Mouse (Mus musculus): ENCODE data around the gene Ndufc2. TPM values are rescaled to one million over a fixed set of nuclear protein-coding genes. Genes with fewer than 3 reads are reported as not detected.

The Ndufc2 gene
- polyA plus RNA-seq, 1 experiment from 2014 or later = 386 TPM

DNA sequence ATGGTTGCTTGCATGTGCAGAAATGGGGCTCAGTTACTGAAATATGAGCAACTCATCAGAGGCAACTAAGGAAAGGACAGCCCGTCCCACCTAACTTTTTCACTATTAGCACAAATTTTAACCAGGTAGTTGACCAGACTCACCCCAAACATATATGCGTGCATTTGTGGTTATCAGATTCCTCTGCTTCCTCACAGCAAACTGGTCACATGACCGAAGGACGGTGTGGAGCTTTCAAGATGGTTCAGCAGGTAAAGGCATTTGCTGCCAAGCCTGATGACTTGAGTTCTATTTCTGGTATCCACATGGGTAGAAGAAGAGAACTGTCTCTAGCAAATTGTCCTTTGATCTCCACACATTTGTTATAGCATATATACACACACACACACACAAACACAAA, 41.5 kb upstream of the Ndufc2 start:
- Histone ChIP-seq H3K27me3 (replicated peaks; ENCODE audit: control insufficient read depth, insufficient read depth, low read length) (no peaks in the 10 kb centered on the region), H3K27ac (ENCODE audit: low read depth) (no peak overlapping the region), H3K9ac (ENCODE audit: low read length) (no peak overlapping the region), H3K36me3 (ENCODE audit: control insufficient read depth, insufficient read depth, low read length) (no peaks in the 10 kb centered on the region), H3K4me1 (replicated peaks; ENCODE audit: control insufficient read depth, insufficient read depth, low read length) (peaks cover 6% of the 10 kb centered on the region; the same call in 1 of the 2 replicates), H3K4me3 (ENCODE audit: low read depth, low read length) (no peak overlapping the region), H3K9me3 (ENCODE audit: control insufficient read depth, low read length) (no peaks in the 10 kb centered on the region), H3K4me2 (ENCODE audit: low read length) (no peak overlapping the region)
- 87% methylated on average over 4 of the region's 4 CpGs for WGBS
- no peak for DNase-seq (ENCODE audit: low spot score)
- ATAC-seq (replicated peaks; ENCODE audit: low FRiP score, low TSS enrichment, low read depth) = no peak

DNA sequence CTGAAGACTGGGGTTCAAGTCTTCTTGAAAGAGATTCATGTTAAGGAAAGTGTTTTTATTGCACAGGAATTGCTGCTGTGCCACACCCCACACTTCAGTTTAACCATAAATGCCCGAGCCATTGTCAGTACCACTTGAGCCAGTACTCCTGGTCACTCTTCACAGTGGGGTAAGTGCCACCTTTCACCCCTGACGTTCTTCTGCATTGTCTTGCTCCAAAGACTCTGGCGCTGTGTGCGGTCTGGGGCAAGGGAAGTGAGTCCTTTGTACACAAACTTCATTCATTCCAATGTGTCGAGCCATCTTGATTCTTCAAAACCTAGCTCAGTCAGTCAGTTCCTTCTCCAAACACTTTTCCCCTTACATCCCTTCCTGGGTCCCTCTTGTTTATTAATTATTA, 39.6 kb upstream of the Ndufc2 start:
- Histone ChIP-seq H3K4me1 (replicated peaks; ENCODE audit: control insufficient read depth, insufficient read depth, low read length) (peaks cover 5% of the 10 kb centered on the region; the same call in 1 of the 2 replicates), H3K36me3 (ENCODE audit: control insufficient read depth, insufficient read depth, low read length) (no peaks in the 10 kb centered on the region), H3K4me3 (ENCODE audit: low read depth, low read length) (no peak overlapping the region), H3K9me3 (ENCODE audit: control insufficient read depth, low read length) (no peaks in the 10 kb centered on the region), H3K27ac (ENCODE audit: low read depth) (no peak overlapping the region), H3K27me3 (replicated peaks; ENCODE audit: control insufficient read depth, insufficient read depth, low read length) (no peaks in the 10 kb centered on the region), H3K4me2 (ENCODE audit: low read length) (no peak overlapping the region), H3K9ac (ENCODE audit: low read length) (no peak overlapping the region)
- WGBS = 78% methylated on average over 5 of the region's 5 CpGs
- DNase-seq (ENCODE audit: low spot score) (no peak), ATAC-seq (replicated peaks; ENCODE audit: low FRiP score, low TSS enrichment, low read depth) (no peak)

DNA sequence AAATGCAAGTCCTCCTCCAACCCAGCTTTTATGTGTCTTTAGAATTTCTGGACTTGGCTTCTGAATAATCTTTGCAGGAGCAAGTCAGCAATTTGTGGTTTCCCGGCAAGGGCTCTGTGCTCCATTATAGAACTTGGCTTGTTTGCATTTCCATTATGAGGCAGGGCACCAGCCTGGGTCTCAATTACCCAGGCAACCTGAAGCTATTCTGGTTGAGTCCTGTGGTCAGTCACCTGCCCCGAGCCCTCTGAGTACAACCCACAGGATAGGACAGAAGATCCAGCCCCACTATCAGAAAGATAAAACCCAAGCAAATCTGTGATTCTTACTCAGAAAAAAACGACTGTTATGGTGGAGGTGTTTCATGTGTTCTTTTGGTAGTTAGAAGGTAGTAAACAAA, 38.8 kb upstream of the Ndufc2 start:
- no peak overlapping the region for H3K27ac ChIP-seq (ENCODE audit: low read depth)
- DNase-seq (ENCODE audit: low spot score) = no peak
- no peaks in the 10 kb centered on the region for H3K4me1 ChIP-seq (replicated peaks; ENCODE audit: control insufficient read depth, insufficient read depth, low read length)
- H3K9me3 ChIP-seq (ENCODE audit: control insufficient read depth, low read length) = no peaks in the 10 kb centered on the region
- no peaks in the 10 kb centered on the region for H3K36me3 ChIP-seq (ENCODE audit: control insufficient read depth, insufficient read depth, low read length)
- H3K27me3 ChIP-seq (replicated peaks; ENCODE audit: control insufficient read depth, insufficient read depth, low read length) = no peaks in the 10 kb centered on the region
- ATAC-seq (replicated peaks; ENCODE audit: low FRiP score, low TSS enrichment, low read depth) = no peak
- WGBS = 52% methylated on average over 3 of the region's 3 CpGs
- H3K9ac ChIP-seq (ENCODE audit: low read length) = no peak overlapping the region
- H3K4me3 ChIP-seq (ENCODE audit: low read depth, low read length) = no peak overlapping the region
- H3K4me2 ChIP-seq (ENCODE audit: low read length) = no peak overlapping the region

DNA sequence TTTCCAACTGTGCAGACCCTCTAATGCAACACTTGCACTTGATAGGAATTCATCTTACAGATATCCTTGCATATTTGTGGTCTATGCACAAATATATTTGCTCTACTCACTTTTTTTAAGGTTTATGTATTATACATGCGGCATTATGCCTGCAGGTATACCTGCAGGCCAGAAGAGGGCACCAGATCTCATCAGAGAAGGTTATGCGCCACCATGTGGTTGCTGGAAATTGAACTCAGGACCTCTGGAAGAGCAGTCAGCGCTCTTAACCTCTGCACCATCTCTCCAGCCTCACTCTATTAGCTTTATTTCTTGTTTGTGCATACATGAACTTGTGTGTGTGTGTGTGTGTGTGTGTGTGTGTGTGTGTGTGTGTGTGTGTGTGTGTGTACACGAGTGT, 38.3 kb upstream of the Ndufc2 start:
- Histone ChIP-seq H3K4me1 (replicated peaks; ENCODE audit: control insufficient read depth, insufficient read depth, low read length) (no peaks in the 10 kb centered on the region), H3K9ac (ENCODE audit: low read length) (no peak overlapping the region), H3K4me3 (ENCODE audit: low read depth, low read length) (no peak overlapping the region), H3K36me3 (ENCODE audit: control insufficient read depth, insufficient read depth, low read length) (no peaks in the 10 kb centered on the region), H3K27ac (ENCODE audit: low read depth) (no peak overlapping the region), H3K4me2 (ENCODE audit: low read length) (no peak overlapping the region), H3K27me3 (replicated peaks; ENCODE audit: control insufficient read depth, insufficient read depth, low read length) (no peaks in the 10 kb centered on the region), H3K9me3 (ENCODE audit: control insufficient read depth, low read length) (no peaks in the 10 kb centered on the region)
- ATAC-seq (replicated peaks; ENCODE audit: low FRiP score, low TSS enrichment, low read depth) (no peak), DNase-seq (ENCODE audit: low spot score) (no peak)
- 38% methylated on average over 4 of the region's 4 CpGs for WGBS

DNA sequence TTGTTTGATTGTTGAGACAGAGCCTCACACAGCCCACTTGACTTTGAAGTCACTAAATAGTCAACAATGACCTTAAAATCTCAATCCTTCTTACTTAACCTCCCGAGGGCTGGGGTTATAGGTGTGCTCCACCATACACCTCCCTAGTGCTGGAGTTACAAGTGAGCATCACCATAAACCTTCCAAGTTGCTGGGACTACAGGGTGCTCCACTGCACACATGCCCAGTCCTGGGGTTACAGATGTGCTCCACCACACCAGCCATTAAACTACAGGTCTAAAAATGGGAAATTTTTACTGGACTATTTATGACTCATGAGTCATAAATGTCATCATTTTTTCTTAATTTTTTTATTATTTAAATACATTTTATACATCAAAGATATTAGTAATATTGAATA, 33.9 kb upstream of the Ndufc2 start:
- Histone ChIP-seq H3K9me3 (ENCODE audit: control insufficient read depth, low read length) (no peaks in the 10 kb centered on the region), H3K4me1 (replicated peaks; ENCODE audit: control insufficient read depth, insufficient read depth, low read length) (peaks cover 3% of the 10 kb centered on the region), H3K4me3 (ENCODE audit: low read depth, low read length) (no peak overlapping the region), H3K27me3 (replicated peaks; ENCODE audit: control insufficient read depth, insufficient read depth, low read length) (no peaks in the 10 kb centered on the region), H3K9ac (ENCODE audit: low read length) (no peak overlapping the region), H3K4me2 (ENCODE audit: low read length) (no peak overlapping the region), H3K27ac (ENCODE audit: low read depth) (no peak overlapping the region), H3K36me3 (ENCODE audit: control insufficient read depth, insufficient read depth, low read length) (no peaks in the 10 kb centered on the region)
- ATAC-seq (replicated peaks; ENCODE audit: low FRiP score, low TSS enrichment, low read depth) (peak; percentile 62; the same call in 1 of the 2 replicates), DNase-seq (ENCODE audit: low spot score) (no peak)
- 71% methylated on average over 1 of the region's 1 CpGs for WGBS

DNA sequence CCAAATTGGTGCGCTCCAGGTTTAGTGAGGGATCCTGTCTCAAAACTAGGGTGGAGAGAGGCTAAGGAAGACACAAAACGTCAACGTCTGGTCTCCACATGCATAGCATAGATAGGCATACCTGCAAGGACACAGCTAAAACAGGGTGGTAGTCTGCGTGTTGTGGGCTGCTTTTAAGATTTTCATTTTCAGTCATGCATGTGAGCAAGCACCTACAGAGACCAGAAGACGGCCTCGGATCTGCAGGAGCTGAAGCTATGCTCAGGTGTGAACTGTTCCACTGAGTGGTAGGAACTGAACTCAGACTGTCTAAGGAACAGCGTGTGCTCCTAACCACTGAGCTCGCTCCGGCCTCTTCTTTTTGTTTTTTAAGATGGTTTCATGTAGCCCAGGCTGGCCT, 24.7 kb upstream of the Ndufc2 start:
- H3K27ac ChIP-seq (ENCODE audit: low read depth) = no peak overlapping the region
- ATAC-seq (replicated peaks; ENCODE audit: low FRiP score, low TSS enrichment, low read depth) = no peak
- no peak overlapping the region for H3K4me3 ChIP-seq (ENCODE audit: low read depth, low read length)
- no peaks in the 10 kb centered on the region for H3K27me3 ChIP-seq (replicated peaks; ENCODE audit: control insufficient read depth, insufficient read depth, low read length)
- no peaks in the 10 kb centered on the region for H3K9me3 ChIP-seq (ENCODE audit: control insufficient read depth, low read length)
- no peak for DNase-seq (ENCODE audit: low spot score)
- peaks cover 10% of the 10 kb centered on the region for H3K4me1 ChIP-seq (replicated peaks; ENCODE audit: control insufficient read depth, insufficient read depth, low read length)
- peaks cover 54% of the 10 kb centered on the region for H3K36me3 ChIP-seq (ENCODE audit: control insufficient read depth, insufficient read depth, low read length)
- WGBS = 92% methylated on average over 9 of the region's 9 CpGs
- H3K9ac ChIP-seq (ENCODE audit: low read length) = no peak overlapping the region
- no peak overlapping the region for H3K4me2 ChIP-seq (ENCODE audit: low read length)

DNA sequence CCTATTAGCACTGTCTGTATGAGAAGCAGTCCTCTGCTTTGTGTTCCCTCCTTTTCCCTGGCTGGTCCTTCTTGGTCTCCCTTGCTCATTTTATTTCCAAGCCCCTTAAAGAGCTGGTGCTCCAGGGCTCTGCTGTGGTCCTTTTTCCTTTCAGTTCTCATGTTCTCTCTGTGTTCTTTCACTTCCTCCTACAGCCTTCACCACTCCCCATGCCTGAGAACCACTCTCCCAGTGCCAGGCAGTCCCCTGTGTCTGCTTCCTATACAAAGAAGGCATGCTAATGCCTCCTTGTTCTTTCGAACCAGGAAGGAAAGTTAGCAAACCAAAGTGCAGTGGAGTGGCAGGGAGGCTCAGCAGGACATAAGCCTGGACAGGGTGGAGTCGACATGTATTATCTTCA, 23.9 kb upstream of the Ndufc2 start:
- Histone ChIP-seq H3K9ac (ENCODE audit: low read length) (no peak overlapping the region), H3K4me3 (ENCODE audit: low read depth, low read length) (no peak overlapping the region), H3K4me1 (replicated peaks; ENCODE audit: control insufficient read depth, insufficient read depth, low read length) (peaks cover 7% of the 10 kb centered on the region), H3K4me2 (ENCODE audit: low read length) (no peak overlapping the region), H3K36me3 (ENCODE audit: control insufficient read depth, insufficient read depth, low read length) (peaks cover 62% of the 10 kb centered on the region), H3K27ac (ENCODE audit: low read depth) (no peak overlapping the region), H3K27me3 (replicated peaks; ENCODE audit: control insufficient read depth, insufficient read depth, low read length) (no peaks in the 10 kb centered on the region), H3K9me3 (ENCODE audit: control insufficient read depth, low read length) (no peaks in the 10 kb centered on the region)
- WGBS = 91% methylated on average over 2 of the region's 2 CpGs
- DNase-seq (ENCODE audit: low spot score) (no peak), ATAC-seq (replicated peaks; ENCODE audit: low FRiP score, low TSS enrichment, low read depth) (no peak)

DNA sequence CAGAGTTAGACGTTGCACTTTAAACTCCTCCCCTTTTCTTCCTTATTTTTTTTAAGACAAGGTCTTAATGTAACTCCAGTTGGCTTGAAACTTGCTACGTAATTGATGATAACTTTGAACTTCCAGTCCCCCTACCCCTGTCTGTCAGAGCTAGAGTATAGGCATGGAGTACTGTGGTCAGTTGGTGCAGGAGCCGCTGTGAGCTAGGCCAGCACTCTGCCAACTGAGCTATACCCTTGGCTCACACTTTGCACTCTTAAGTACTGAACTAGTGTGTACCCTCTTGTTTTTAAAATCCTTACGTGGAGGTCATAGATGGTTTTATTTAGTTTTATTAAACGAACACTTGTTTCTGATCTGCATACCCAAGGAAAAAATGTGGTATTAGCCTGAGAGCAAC, 20.5 kb upstream of the Ndufc2 start:
- Histone ChIP-seq H3K9me3 (ENCODE audit: control insufficient read depth, low read length) (no peaks in the 10 kb centered on the region), H3K4me2 (ENCODE audit: low read length) (no peak overlapping the region), H3K27me3 (replicated peaks; ENCODE audit: control insufficient read depth, insufficient read depth, low read length) (no peaks in the 10 kb centered on the region), H3K36me3 (ENCODE audit: control insufficient read depth, insufficient read depth, low read length) (peaks cover 95% of the 10 kb centered on the region), H3K9ac (ENCODE audit: low read length) (no peak overlapping the region), H3K4me3 (ENCODE audit: low read depth, low read length) (no peak overlapping the region), H3K4me1 (replicated peaks; ENCODE audit: control insufficient read depth, insufficient read depth, low read length) (no peaks in the 10 kb centered on the region), H3K27ac (ENCODE audit: low read depth) (no peak overlapping the region)
- DNase-seq (ENCODE audit: low spot score) (peak; percentile 12), ATAC-seq (replicated peaks; ENCODE audit: low FRiP score, low TSS enrichment, low read depth) (no peak)
- 92% methylated on average over 5 of the region's 5 CpGs for WGBS

DNA sequence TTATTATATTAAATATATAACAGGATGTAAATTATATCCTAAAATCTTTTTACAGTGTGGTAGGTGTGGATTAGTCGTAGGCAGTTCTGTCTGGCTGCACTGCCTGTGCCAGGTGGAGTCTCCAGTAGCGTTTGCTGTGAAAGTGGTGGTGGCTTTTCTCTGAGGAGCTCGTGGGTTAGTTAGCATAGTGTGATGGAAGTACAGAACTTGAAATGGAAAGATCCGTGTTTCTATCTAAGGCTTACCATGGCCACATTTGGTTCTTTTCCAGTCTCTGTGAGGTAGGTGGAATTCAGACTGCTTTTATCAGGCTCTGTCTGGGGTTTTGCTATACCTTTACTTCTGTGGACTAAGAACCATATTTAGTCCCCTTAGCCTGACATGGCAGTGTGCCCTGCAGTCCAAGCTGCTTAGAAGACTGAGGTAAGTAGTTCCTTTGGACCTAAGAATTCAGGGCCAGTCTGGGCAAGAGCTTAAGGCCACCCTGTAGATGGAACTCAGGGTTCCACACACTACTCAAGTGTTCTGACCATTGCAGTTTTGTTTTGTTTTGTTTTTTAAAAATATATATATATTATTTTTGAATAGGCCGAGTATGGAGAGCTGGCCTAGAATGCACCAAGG, 19.2 kb upstream of the Ndufc2 start:
- no peak overlapping the region for H3K4me2 ChIP-seq (ENCODE audit: low read length)
- no peaks in the 10 kb centered on the region for H3K9me3 ChIP-seq (ENCODE audit: control insufficient read depth, low read length)
- 94% methylated on average over 5 of the region's 5 CpGs for WGBS
- H3K4me1 ChIP-seq (replicated peaks; ENCODE audit: control insufficient read depth, insufficient read depth, low read length) = no peaks in the 10 kb centered on the region
- peaks cover 96% of the 10 kb centered on the region for H3K36me3 ChIP-seq (ENCODE audit: control insufficient read depth, insufficient read depth, low read length)
- no peak overlapping the region for H3K4me3 ChIP-seq (ENCODE audit: low read depth, low read length)
- no peaks in the 10 kb centered on the region for H3K27me3 ChIP-seq (replicated peaks; ENCODE audit: control insufficient read depth, insufficient read depth, low read length)
- no peak overlapping the region for H3K9ac ChIP-seq (ENCODE audit: low read length)
- DNase-seq (ENCODE audit: low spot score) = peak; percentile 25
- ATAC-seq (replicated peaks; ENCODE audit: low FRiP score, low TSS enrichment, low read depth) = no peak
- H3K27ac ChIP-seq (ENCODE audit: low read depth) = no peak overlapping the region

Measured in intestine, embryonic 14.5 days (tissue).